Mouse (Mus musculus) adipose tissue, adult 10 weeks (tissue): ENCODE measurements around the gene Pank2. TPM values are rescaled to one million over a fixed set of nuclear protein-coding genes. Genes with fewer than 3 reads are reported as not detected.

Source experiments
- polyA plus RNA-seq: library from polyadenylated mRNA; stranded (reverse); fragments of 350-450 nt; fragmentation: Illumina TruSeq; extraction: RNeasy Lipid Tissue Mini Kit (QIAGEN cat#74804); gene quantifications from one replicate; pipeline ENCODE4 v1.2.3, GENCODE M21; 2014; ENCODE audit warnings: low read depth, low replicate concordance

Pank2 gene
- 28.5 TPM for polyA plus RNA-seq

GRCm38 (mm10) chr2:131262213-131262672 is at the start of gene Pank2:
Pank2 (plus strand) TSS chr2:131262495.

GRCm38 (mm10) chr2:131233307-131234126 is 28.8 kb upstream of the Pank2 start, which contains the start of gene Mavs:
Mavs (plus strand) TSS chr2:131234063.

Other genes starting within 250 kb of the Pank2 start
- 9.2 TPM for gene Gfra4, start 219.4 kb upstream of the Pank2 start, polyA plus RNA-seq
- 17.7 TPM for gene Adam33, start 198.7 kb upstream of the Pank2 start, polyA plus RNA-seq
- gene Siglec1, start 175.7 kb upstream of the Pank2 start, polyA plus RNA-seq, result 5.8 TPM
- gene Hspa12b, start 135.2 kb upstream of the Pank2 start, polyA plus RNA-seq, result 19.5 TPM
- not detected for gene Gm11037, start 129.0 kb upstream of the Pank2 start, polyA plus RNA-seq
- gene 1700037H04Rik, start 102.4 kb upstream of the Pank2 start, polyA plus RNA-seq, result 42.9 TPM
- 62.4 TPM for gene Cenpb, start 82.4 kb upstream of the Pank2 start, polyA plus RNA-seq
- gene Cdc25b, start 75.5 kb upstream of the Pank2 start, polyA plus RNA-seq, result 5.4 TPM
- gene Spef1, start 75.2 kb upstream of the Pank2 start, polyA plus RNA-seq, result 5.1 TPM
- 21.9 TPM for gene Ap5s1, start 55.4 kb upstream of the Pank2 start, polyA plus RNA-seq
- 26.2 TPM for gene Mavs, start 28.4 kb upstream of the Pank2 start, polyA plus RNA-seq
- gene Rnf24, start 90.4 kb downstream of the Pank2 start, polyA plus RNA-seq, result 9.0 TPM
- 29.2 TPM for gene Smox, start 229.0 kb downstream of the Pank2 start, polyA plus RNA-seq